Mouse (Mus musculus) lung, postnatal 10 days (tissue): ENCODE measurements around the gene Des.

Experiments
- DNase-seq: peaks from one replicate; pipeline ENCODE4 v3.0.0; 2021

Gene Des

GRCm38 (mm10) chr1:75349275-75349674, 10.9 kb upstream of the Des start:
- DNase-seq: no peak

DNA sequence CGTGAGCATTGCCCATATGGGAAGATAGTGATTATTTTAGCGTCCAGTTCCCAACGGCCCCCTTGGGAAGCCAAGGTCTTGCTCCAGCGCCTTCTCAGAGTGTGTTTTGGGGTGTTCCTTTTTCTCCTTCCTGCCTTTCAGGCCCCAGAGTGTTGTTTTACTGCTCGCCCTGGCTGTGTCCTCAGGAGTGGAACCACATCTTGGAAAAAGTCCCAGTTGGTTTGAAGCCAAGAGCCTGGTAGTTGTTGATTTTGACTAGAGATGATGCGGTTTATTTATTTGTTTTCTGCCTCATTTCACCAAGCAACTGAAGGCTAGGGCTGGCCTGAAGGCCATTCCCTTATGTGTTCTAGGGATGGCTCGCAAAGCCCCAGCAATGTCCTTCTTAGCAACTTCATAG, 2.9 kb upstream of the Des start:
- peak; percentile 87 for DNase-seq

DNA sequence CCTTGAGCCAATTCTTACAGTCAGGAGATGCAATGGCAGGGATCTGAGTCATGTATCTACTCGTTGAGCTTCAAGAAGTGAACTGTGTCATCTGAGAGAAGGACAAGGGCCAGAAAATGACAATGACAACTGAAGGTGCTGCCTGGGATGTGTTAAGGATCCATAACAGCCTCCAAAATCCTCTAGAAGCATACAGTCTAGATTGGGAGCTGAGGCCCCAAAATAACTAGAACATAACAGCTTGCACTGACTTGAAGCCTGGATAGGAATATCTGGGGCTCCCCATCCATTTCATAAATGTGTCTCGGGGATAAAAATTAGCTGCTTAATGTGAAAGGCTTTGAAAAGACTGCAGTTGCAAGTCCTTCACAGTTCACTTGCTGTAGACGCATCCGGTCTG, 2.1 kb upstream of the Des start:
- DNase-seq: no peak

- DNase-seq: peak; percentile 49
Observed at GRCm38 (mm10) chr1:75359346-75359745, 783 bp upstream of the Des start.

DNA sequence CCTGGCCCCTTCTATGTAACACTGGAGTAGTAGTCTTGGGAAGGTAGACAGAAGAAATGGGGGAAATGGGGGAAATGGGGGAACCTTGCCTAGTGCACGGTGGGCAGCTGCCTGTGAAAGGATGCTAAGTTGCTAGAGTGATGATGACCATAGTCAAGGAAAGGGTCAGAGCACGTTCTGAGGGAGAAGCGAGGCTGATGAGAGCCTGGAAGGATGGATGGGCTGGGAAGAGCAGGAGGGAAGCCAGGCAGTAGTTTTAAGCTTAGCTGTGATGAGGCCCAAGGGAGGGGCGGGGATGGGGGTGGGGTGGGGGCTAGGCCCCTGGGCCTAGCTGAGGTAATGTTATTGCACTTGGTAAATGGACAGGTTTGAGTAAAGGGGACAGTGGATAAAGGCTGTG, 994 bp downstream of the Des start:
- no peak for DNase-seq

DNA sequence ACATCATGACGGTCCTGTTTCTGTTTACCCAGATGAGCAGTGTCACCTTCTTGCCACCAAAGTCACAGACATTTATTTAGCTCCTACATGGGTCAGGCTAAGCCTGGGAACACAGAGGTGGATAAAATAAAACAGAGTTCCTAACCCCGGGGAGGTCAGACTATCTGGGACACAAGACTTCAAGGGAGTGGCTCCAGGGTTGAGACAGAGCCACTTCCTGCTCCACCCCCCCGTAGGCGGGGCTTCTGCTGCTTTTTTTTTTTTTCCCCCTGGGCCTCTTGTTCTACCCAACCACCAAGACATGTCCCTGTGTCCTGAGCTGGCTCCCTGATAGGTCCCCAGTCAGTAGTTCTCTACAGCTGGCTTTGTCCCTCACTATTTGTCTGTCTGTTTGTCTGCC, 1.6 kb downstream of the Des start:
- DNase-seq: peak; percentile 67

- DNase-seq: no peak
Observed at GRCm38 (mm10) chr1:75363868-75364267, 3.7 kb downstream of the Des start.

DNA sequence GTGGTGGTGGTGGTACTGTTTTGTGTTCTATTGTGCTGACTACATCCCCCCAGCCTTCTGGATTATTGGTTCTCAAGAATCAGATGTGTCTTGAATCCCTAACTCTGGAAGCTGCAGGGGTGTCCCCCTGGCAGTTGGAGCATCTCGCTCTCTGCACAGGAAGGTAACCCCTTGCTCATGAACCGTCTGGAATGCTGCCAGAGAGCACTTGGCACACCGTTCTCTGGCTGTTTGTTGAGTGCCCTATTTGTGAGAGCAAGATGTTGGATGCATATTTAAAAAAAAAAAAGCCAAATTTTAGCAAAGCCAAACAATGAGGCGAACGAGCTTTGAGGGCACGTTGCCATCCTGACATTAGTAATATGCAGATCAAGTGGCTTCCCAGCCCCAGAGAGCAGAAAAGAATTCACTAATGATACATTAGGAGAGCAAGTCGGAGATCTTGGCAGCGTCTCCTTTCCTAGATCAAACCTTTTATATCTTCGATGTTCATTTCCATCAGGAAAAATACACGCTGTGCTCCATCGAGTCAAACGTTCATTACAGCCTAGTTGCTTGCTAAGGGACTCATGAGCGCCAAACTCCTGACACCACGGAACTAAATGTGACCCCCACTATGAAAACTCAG, 5.5 kb downstream of the Des start:
- DNase-seq: no peak

DNA sequence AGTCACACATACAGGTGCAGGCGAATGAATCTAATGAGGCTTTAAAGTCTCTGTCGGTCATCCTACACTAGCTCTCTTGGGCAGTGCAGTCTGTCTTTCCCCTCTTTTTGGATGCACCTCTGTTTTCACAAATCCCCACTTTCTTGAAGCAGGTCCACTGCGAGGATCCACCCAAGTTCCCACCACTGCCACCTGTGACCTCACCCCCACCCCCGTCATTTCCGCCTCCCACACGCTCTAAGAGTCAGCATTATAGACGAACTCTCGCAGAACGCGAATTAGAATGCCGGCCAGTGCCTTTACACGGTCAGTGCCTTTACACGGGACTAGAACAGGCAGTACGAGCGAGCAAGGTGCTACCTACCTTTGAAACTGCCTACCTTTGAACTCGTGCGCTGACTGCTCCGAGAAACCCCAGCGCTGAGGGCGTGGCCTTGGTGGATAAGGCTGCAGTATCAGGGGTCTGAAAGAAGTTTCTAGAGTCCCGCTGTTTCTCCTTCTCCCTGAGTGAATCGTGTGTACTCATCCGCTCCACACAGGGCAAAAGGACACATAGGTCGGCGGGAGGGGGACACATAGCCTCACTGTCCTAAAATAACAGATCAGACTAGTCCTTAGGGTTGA, 9.3 kb downstream of the Des start:
- DNase-seq: no peak

DNA sequence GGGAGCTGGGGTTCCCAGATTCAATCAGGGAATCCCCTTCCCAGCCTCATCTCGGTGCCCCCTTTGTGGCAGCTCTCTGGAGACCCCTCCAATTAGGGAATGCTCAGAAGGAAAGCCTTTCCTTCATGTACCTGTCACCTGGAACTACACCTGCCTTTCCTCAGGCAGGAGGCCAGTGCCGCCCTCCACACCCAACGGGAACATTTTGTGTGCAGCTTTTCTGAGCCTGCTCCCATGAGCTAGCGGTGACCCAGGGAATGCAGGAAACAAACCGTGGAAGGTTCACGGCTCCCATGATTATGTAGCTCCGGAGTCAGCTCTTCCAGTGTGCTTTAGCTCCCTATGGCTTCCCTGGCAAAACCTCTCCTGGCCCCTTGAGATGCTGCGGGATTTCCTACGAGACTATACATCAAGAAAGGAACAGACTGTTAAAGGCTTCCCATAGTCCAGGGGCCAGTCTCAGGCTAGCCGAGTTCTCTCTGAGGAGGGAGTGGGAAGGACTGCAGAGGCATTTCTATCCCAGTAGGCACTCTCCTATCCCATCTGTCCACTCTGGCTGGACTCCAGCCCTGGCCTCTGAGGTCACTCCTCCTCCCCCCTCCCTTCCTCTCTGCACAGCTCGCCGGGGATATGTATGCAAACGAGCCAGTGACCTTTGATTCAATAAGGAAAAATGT, 10.0 kb downstream of the Des start:
- DNase-seq: peak; percentile 75

DNA sequence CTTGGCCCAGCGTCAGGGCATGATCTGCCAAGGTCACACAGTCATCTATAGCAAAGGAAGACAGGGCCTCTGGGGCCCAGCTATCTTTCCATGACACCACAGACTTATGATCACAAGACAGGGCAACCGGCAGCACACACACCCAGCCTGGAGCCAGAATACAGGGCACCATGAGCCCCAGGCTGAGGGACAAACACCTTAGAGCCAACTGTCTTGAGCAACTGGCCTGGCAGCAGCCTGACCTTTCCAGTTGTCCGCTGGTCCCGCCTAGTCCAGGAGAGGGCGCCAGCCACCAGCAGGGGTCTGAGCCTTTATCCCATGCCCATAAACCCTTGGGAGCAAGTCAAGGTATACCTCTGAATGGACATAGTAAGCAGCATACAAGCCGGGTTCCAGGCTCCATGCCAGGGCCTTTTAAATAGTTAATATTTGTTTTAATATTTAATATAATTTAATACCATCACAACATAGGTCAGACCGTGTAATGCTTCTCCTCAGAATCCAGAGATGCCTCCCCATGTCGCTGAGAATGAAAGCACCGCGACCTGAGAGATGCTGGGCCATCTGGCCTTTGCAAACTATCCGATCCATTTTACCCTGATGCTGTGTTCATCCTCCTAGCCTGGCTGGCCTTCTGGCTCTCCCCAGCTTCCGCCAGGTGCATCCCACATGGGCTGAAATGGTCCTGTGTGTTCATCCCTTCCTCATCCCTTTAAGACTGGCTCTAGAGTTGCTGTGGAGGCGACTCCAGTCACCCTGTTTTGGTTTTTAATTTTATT, 11.4 kb downstream of the Des start:
- DNase-seq: peak; percentile 72

DNA sequence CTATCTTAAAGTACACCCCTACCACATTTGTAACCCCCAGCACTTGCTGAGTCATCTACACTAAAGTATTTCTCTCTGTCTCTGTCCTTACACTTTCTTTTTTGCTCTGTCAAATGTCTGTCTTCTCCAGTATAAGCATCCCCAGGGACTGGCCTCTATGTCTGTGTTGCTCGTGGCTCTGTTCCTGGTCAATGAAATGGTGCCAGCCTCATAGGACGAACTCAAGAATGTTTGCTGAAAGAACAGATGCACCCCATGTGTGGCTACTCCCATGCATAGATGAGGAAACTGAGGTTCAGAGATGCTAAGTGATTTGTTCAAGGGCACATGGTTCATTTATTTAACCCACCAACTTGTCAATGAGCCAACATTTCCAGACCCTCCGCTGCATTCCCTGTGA, 12.3 kb downstream of the Des start:
- no peak for DNase-seq

DNA sequence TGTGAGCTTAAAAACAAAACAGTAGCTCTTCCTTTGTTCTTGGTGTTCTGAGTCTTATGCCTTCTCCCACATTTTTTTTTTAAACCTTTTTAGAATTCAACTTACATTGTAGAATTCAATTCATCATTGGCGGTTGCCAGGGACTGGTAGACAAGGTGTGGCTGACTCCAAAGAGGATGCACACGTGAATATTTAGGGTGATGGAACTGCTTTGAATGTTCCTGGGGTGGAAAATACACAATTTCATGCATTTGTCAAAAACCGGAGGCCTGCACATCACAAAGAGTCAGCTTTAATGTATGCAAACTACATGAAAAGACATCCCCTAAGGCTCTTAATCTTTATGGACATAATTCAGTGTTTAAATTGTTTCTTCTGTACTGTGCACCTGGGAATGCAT, 13.1 kb downstream of the Des start:
- DNase-seq: no peak

GRCm38 (mm10) chr1:75374950-75375936, 15.1 kb downstream of the Des start, which contains the start of gene Speg:
TSS of gene Speg (plus strand) at chr1:75375297.
- no peak for DNase-seq

GRCm38 (mm10) chr1:75379196-75379595, 19.1 kb downstream of the Des start:
- DNase-seq: no peak

GRCm38 (mm10) chr1:75379931-75380330, 19.8 kb downstream of the Des start:
- DNase-seq: no peak

DNA sequence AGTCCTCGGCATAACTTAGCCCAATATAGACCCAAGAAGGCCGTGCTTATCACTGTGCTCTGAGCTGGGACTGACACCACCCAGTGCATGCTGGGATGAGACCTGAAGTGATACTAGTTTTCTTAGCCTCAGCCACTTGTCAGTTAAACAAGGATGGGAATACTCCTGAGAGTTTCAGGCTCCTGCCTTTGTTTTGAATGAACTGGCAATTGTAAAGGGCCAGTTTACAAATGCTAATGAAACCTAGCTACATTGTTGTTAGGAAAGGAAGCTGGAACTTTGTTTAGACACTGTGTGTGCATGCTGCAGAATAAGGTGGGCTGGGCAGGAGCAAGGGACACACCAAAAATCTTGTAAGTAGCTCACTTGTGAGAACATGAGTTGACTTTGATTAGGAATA, 20.8 kb downstream of the Des start:
- no peak for DNase-seq

DNA sequence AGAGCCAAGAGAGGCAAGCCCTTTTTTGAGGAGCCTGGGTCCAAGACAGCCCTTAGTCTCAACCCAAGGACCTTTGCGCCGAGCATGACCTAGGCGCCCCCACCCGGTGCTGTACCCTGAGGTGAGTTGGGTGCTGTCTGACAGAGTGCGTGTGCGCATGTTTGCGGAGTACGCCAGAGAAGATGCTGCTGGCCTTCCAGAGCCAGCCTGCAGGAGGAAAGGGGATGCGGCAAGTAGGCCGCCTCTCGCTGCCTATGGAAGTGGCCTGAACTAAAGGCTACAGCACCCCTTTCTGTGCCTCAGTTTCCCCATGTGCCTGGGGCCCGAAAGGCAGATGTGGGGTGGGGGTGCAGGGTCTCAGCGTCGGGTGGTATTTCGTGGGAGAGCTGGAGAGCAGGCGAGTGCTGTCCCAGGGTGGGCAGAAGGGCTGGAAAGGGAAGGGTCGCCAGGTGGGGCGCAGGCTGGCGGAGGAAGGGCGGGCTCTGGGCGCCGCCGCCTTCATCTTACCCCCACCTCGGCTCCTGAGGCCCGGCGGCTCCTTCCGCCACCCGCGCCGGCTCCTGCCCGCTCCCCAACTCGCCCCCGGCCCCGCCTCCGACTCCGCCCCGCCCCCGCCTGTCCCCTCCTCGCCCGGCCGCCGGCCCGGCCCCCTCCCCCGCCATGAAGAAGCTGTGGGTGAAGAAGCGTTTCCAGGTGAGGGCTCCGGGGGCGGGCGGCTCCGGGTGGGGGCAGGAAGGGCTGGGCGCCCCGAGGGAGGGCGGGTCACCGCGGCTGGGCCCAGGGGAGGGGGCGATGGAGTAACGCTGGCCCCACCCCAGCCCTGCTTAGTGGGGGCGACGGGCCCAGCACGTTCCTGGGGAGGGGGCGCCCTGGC, 21.6 kb downstream of the Des start:
- peak; percentile 40 for DNase-seq

DNA sequence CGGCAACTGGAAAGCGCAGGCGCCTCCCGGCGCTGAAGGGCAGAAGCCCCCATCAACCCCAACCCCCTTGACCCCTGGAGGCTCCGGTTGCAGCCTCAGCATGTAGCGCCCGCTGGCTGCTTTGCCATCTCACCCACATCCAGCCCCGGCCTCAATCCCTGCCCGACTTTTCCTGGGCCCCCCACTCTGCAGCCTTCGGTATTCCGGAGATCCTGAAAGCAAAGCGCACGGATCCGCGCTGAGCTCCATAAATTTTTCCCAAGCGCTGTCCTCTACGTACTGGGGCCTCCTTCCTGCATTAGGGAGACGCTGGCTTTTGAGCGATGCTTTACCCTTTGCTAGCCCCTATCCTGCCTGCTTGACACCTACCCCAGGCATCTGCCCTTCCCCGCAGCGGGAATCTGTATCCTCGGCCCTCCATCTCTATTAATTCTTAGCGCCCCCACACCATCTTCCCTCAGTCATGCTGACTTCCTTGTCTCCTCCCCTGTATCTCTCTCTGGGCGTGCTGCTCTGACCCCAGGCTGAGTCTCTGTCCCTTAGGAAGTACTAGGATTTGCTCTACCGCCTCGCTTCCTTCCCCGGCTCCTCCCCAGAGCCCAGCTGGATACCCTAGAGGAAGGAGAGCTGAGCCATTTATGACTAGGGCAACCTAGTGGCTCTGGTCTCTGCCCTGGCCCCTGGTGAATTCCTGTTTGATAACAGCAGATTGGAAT, 22.4 kb downstream of the Des start:
- peak; percentile 51 for DNase-seq

DNA sequence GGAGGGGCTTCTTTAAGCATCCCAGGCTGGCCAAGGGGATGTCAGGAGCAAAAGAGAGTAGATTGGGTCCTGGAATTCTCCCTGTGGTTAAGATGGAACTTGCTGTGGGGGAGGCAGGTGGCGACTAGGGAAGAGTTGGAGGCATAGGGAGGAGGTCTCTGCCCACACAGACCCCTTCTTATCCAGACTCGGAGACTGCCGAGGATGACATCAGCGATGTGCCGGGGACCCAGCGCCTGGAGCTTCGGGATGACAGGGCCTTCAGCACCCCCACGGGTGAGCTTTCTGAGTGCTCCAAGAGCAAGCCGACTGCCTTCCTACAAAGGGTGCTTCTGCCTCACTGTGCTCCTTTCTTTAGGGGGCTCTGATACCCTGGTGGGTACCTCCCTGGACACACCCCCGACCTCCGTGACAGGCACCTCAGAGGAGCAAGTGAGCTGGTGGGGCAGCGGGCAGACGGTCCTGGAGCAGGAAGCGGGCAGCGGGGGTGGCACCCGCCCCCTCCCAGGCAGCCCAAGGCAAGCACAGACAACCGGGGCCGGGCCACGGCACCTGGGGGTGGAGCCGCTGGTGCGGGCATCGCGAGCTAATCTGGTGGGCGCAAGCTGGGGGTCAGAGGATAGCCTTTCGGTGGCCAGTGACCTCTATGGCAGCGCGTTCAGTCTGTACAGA, 24.5 kb downstream of the Des start:
- DNase-seq: no peak
